Mouse (Mus musculus) B cell, adult (primary cell): ENCODE results near the gene Atxn7l3. TPM values are rescaled to one million over a fixed set of nuclear protein-coding genes. Genes with fewer than 3 reads are reported as not detected.

Experiments used
- total RNA-seq: library from RNA; stranded (reverse); gene quantifications from 4 replicates; pipeline ENCODE4 v1.2.4, GENCODE M21; 2023; ENCODE audit not compliant: inconsistent age

The Atxn7l3 gene
- total RNA-seq, result 67.0 to 74.5 TPM (median 69.7 TPM) in 4 replicates

GRCm38 (mm10) chr11:102296491-102297472 is at the start of gene Atxn7l3:
Gene Atxn7l3 (minus strand): TSS chr11:102296631.

GRCm38 (mm10) chr11:102319410-102319792 is 23.0 kb upstream of the Atxn7l3 start, which contains the start of gene Ubtf:
Gene Ubtf (minus strand): TSS chr11:102319742.

GRCm38 (mm10) chr11:102284501-102285094 is 11.8 kb downstream of the Atxn7l3 start, which contains the start of gene Tmub2:
Gene Tmub2 (plus strand): TSS chr11:102284931.

GRCm38 (mm10) chr11:102268520-102269244 is 27.7 kb downstream of the Atxn7l3 start, which contains the start of gene Asb16:
Gene Asb16 (plus strand): TSS chr11:102268743.

GRCm38 (mm10) chr11:102248630-102249230 is 47.7 kb downstream of the Atxn7l3 start, which contains the start of gene BC030867:
Gene BC030867 (plus strand): TSS chr11:102248882.

Other genes with a start within 250 kb of the Atxn7l3 start
- not detected in 4 replicates for gene Mpp2, start 208.1 kb downstream of the Atxn7l3 start, total RNA-seq
- not detected in 4 replicates for gene Ppy, start 195.3 kb downstream of the Atxn7l3 start, total RNA-seq
- not detected in 4 replicates for gene Pyy, start 188.8 kb downstream of the Atxn7l3 start, total RNA-seq
- gene Nags, start 151.1 kb downstream of the Atxn7l3 start, total RNA-seq, result not detected in 4 replicates
- gene Tmem101, start 140.2 kb downstream of the Atxn7l3 start, total RNA-seq, result 6.8 to 13.3 TPM (median 10.4 TPM) in 4 replicates
- 50.5 to 63.1 TPM (median 55.9 TPM) in 4 replicates for gene Lsm12, start 111.3 kb downstream of the Atxn7l3 start, total RNA-seq
- gene G6pc3, start 107.0 kb downstream of the Atxn7l3 start, total RNA-seq, result 37.1 to 44.6 TPM (median 41.9 TPM) in 4 replicates
- 121 to 153 TPM (median 136 TPM) in 4 replicates for gene Hdac5, start 66.5 kb downstream of the Atxn7l3 start, total RNA-seq
- 0.51 to 2.6 TPM (median 1.4 TPM) in 4 replicates for gene BC030867, start 47.7 kb downstream of the Atxn7l3 start, total RNA-seq
- gene Asb16, start 27.9 kb downstream of the Atxn7l3 start, total RNA-seq, result not detected in 4 replicates
- gene Tmub2, start 11.7 kb downstream of the Atxn7l3 start, total RNA-seq, result 42.2 to 49.5 TPM (median 48.4 TPM) in 4 replicates
- gene Ubtf, start 23.1 kb upstream of the Atxn7l3 start, total RNA-seq, result 145 to 164 TPM (median 151 TPM) in 4 replicates
- 0.16 TPM in 1 of 4 replicates, not detected in the others for gene Slc4a1, start 69.6 kb upstream of the Atxn7l3 start, total RNA-seq
- gene Rundc3a, start 96.8 kb upstream of the Atxn7l3 start, total RNA-seq, result 1.7 to 3.5 TPM (median 1.8 TPM) in 4 replicates
- gene Slc25a39, start 111.3 kb upstream of the Atxn7l3 start, total RNA-seq, result 35.6 to 50.9 TPM (median 36.9 TPM) in 4 replicates
- 75.4 to 80.2 TPM (median 77.1 TPM) in 4 replicates for gene Grn, start 133.7 kb upstream of the Atxn7l3 start, total RNA-seq
- gene Fam171a2, start 151.1 kb upstream of the Atxn7l3 start, total RNA-seq, result not detected in 4 replicates
- 5.1 to 9.3 TPM (median 7.0 TPM) in 4 replicates for gene Itga2b, start 173.5 kb upstream of the Atxn7l3 start, total RNA-seq